Comparison of ENCODE assay signal across 12 mouse cellular contexts in genomic region chr14:80170450-80171180, GRCm38 (mm10).
DNase-seq lines count a peak whose midpoint lies in the region; ATAC-seq lines count a peak whose summit lies in the region.
"Had no signal": no experiment of that assay in that cellular context is flagged by ENCODE, and none has a peak within 500 bp of the region (broad histone marks: within the 10 kb centered on the region; RNA-seq: fewer than 3 reads in every experiment).

No protein-coding gene starts in this region.

- no peaks in the 10 kb centered on the region for H3K4me1 ChIP-seq in heart, embryonic 11.5 days (ENCODE audit: control insufficient read depth, insufficient read depth, low read length)
- no peaks in the 10 kb centered on the region for H3K4me1 ChIP-seq in heart, embryonic 10.5 days
- H3K4me1 ChIP-seq in forebrain, embryonic 11.5 days (replicated peaks; ENCODE audit: control insufficient read depth, insufficient read depth, low read length) = peaks cover 5% of the 10 kb centered on the region; the same call in 1 of the 2 replicates
- H3K4me1 ChIP-seq in hindbrain, embryonic 16.5 days (ENCODE audit: control insufficient read depth, insufficient read depth, low read depth, low read length) = peaks cover 3% of the 10 kb centered on the region; the same call in 1 of the 2 replicates
- H3K4me1 ChIP-seq in neural tube, embryonic 14.5 days (ENCODE audit: control insufficient read depth, insufficient read depth, low read length) = 0 out of 2 replicates have a peak, but pooled peaks cover 2% of the 10 kb centered on the region

- H3K9ac ChIP-seq in heart, embryonic 11.5 days (ENCODE audit: low read depth, low read length) = no peak overlapping the region
- no peak overlapping the region for H3K9ac ChIP-seq in forebrain, embryonic 11.5 days (ENCODE audit: low read length)
- H3K9ac ChIP-seq in hindbrain, embryonic 16.5 days (ENCODE audit: low read depth, low read length) = no peak overlapping the region
- no peak overlapping the region for H3K9ac ChIP-seq in neural tube, embryonic 14.5 days (replicated peaks; ENCODE audit: low read depth, low read length)
- H3K9ac ChIP-seq: embryonic facial prominence, embryonic 12.5 days had no signal

- no peak for ATAC-seq in heart, embryonic 11.5 days (replicated peaks; ENCODE audit: insufficient number of reproducible peaks, low FRiP score, low TSS enrichment)
- ATAC-seq in forebrain, embryonic 11.5 days (replicated peaks; ENCODE audit: low FRiP score) = peak; percentile 70
- no peak for ATAC-seq in hindbrain, embryonic 16.5 days
- no peak for ATAC-seq in neural tube, embryonic 14.5 days (ENCODE audit: low read depth)

- no peaks in the 10 kb centered on the region for H3K27me3 ChIP-seq in heart, embryonic 11.5 days (ENCODE audit: control insufficient read depth, insufficient read depth, low read length)
- no peaks in the 10 kb centered on the region for H3K27me3 ChIP-seq in heart, embryonic 10.5 days (ENCODE audit: insufficient read depth, poor library complexity, severe bottlenecking)
- H3K27me3 ChIP-seq in forebrain, embryonic 11.5 days (ENCODE audit: control insufficient read depth, insufficient read depth, low read length) = no peaks in the 10 kb centered on the region
- H3K27me3 ChIP-seq in hindbrain, embryonic 16.5 days (replicated peaks; ENCODE audit: control insufficient read depth, insufficient read depth, low read length) = no peaks in the 10 kb centered on the region
- no peaks in the 10 kb centered on the region for H3K27me3 ChIP-seq in neural tube, embryonic 14.5 days (ENCODE audit: control insufficient read depth, insufficient read depth, low read length)
- H3K27me3 ChIP-seq: embryonic facial prominence, embryonic 12.5 days had no signal

- H3K4me2 ChIP-seq in heart, embryonic 11.5 days = peak overlapping the region; percentile 22; the same call in 1 of the 2 replicates
- H3K4me2 ChIP-seq in forebrain, embryonic 11.5 days (ENCODE audit: low read depth, low read length, severe bottlenecking) = no peak overlapping the region; the same call in 1 of the 2 replicates
- peak overlapping the region; percentile 30 for H3K4me2 ChIP-seq in hindbrain, embryonic 16.5 days (ENCODE audit: low read length)
- H3K4me2 ChIP-seq in neural tube, embryonic 14.5 days (ENCODE audit: low read depth, low read length) = peak overlapping the region; percentile 27; the same call in 1 of the 2 replicates
- H3K4me2 ChIP-seq: embryonic facial prominence, embryonic 12.5 days had no signal

- no peak overlapping the region for H3K4me3 ChIP-seq in heart, embryonic 11.5 days (ENCODE audit: low read depth, low read length)
- no peak overlapping the region for H3K4me3 ChIP-seq in heart, embryonic 10.5 days
- H3K4me3 ChIP-seq in forebrain, embryonic 11.5 days (ENCODE audit: low read depth, low read length) = no peak overlapping the region
- H3K4me3 ChIP-seq in hindbrain, embryonic 16.5 days (ENCODE audit: low read length) = no peak overlapping the region
- H3K4me3 ChIP-seq in neural tube, embryonic 14.5 days (ENCODE audit: low read depth, low read length) = no peak overlapping the region
- H3K4me3 ChIP-seq: embryonic facial prominence, embryonic 12.5 days had no signal

- H3K36me3 ChIP-seq in heart, embryonic 11.5 days (ENCODE audit: control insufficient read depth, insufficient read depth, low read length) = no peaks in the 10 kb centered on the region
- H3K36me3 ChIP-seq in heart, embryonic 10.5 days = no peaks in the 10 kb centered on the region
- no peaks in the 10 kb centered on the region for H3K36me3 ChIP-seq in forebrain, embryonic 11.5 days (ENCODE audit: control insufficient read depth, insufficient read depth, low read length)
- no peaks in the 10 kb centered on the region for H3K36me3 ChIP-seq in hindbrain, embryonic 16.5 days (ENCODE audit: control insufficient read depth, insufficient read depth, low read length)
- H3K36me3 ChIP-seq in neural tube, embryonic 14.5 days (ENCODE audit: control insufficient read depth, insufficient read depth, low read length) = no peaks in the 10 kb centered on the region
- H3K36me3 ChIP-seq: embryonic facial prominence, embryonic 12.5 days had no signal

- H3K9me3 ChIP-seq in heart, embryonic 11.5 days (replicated peaks; ENCODE audit: control insufficient read depth, low read length) = no peaks in the 10 kb centered on the region
- H3K9me3 ChIP-seq in heart, embryonic 10.5 days = no peaks in the 10 kb centered on the region
- H3K9me3 ChIP-seq in forebrain, embryonic 11.5 days (ENCODE audit: control insufficient read depth, low read length) = no peaks in the 10 kb centered on the region
- no peaks in the 10 kb centered on the region for H3K9me3 ChIP-seq in hindbrain, embryonic 16.5 days (ENCODE audit: control insufficient read depth, low read length)
- H3K9me3 ChIP-seq in neural tube, embryonic 14.5 days (ENCODE audit: control insufficient read depth, low read length) = no peaks in the 10 kb centered on the region
- H3K9me3 ChIP-seq: embryonic facial prominence, embryonic 12.5 days had no signal

- no peak for DNase-seq in heart, embryonic 10.5 days (ENCODE audit: low spot score)
- DNase-seq in forebrain, embryonic 11.5 days (ENCODE audit: low spot score) = no peak
- no peak for DNase-seq in spleen, postnatal 36 days (ENCODE audit: low spot score in 2 of 2)
- DNase-seq in right cerebral cortex, postnatal 4 days = no peak
- no peak for DNase-seq in spleen, adult 18-20 months
- DNase-seq: adrenal gland, adult 2 months; cerebellum, adult 11-12 months; right cerebral cortex, postnatal 14 days had no signal

- no peak overlapping the region for H3K27ac ChIP-seq in heart, embryonic 11.5 days (ENCODE audit: low read depth, low read length)
- no peak overlapping the region for H3K27ac ChIP-seq in heart, embryonic 10.5 days
- H3K27ac ChIP-seq in forebrain, embryonic 11.5 days (ENCODE audit: low read depth, low read length) = peak overlapping the region; percentile 63
- no peak overlapping the region for H3K27ac ChIP-seq in hindbrain, embryonic 16.5 days (ENCODE audit: low read depth, low read length)
- no peak overlapping the region for H3K27ac ChIP-seq in neural tube, embryonic 14.5 days (ENCODE audit: low read depth, low read length)
- H3K27ac ChIP-seq: embryonic facial prominence, embryonic 12.5 days had no signal

- 16% methylated on average over 11 of the region's 11 CpGs for WGBS in heart, embryonic 11.5 days (ENCODE audit: insufficient replicate concordance)
- WGBS in heart, embryonic 10.5 days = 12% methylated on average over 11 of the region's 11 CpGs
- WGBS in forebrain, embryonic 11.5 days = 3% methylated on average over 11 of the region's 11 CpGs
- WGBS in hindbrain, embryonic 16.5 days = 6% methylated on average over 11 of the region's 11 CpGs
- WGBS in neural tube, embryonic 14.5 days = 4% methylated on average over 11 of the region's 11 CpGs
